Mouse (Mus musculus) neural tube, embryonic 14.5 days (tissue): ENCODE results near the gene Ino80b. TPM values are rescaled to one million over a fixed set of nuclear protein-coding genes. Genes with fewer than 3 reads are reported as not detected.

ENCODE experiments used
- ATAC-seq: fragments of 200-750 bp; cut with Nextera tagmentation; 2 replicates; pipeline ENCODE4 v1.8.0; 2017; ENCODE audit warnings: low read depth, mild to moderate bottlenecking, moderate TSS enrichment, moderate library complexity
- H3K27ac ChIP-seq: fragments of 300-500 bp; sonication (generic); 2 replicates; pipeline ENCODE4 v1.5.1; 2014; ENCODE audit warnings: low read depth, mild to moderate bottlenecking, control low read depth, low read length, moderate library complexity, mixed read lengths
- H3K27me3 ChIP-seq: fragments of 300-500 bp; sonication (generic); 2 replicates; pipeline ENCODE4 v1.6.1; 2014; ENCODE audit warnings: low read length; ENCODE audit not compliant: control insufficient read depth, insufficient read depth
- H3K36me3 ChIP-seq: fragments of 300-500 bp; sonication (generic); 2 replicates; pipeline ENCODE4 v1.6.1; 2014; ENCODE audit warnings: low read length, mixed read lengths; ENCODE audit not compliant: control insufficient read depth, insufficient read depth
- H3K4me1 ChIP-seq: fragments of 300-500 bp; sonication (generic); 2 replicates; pipeline ENCODE4 v1.6.1; 2014; ENCODE audit warnings: low read length; ENCODE audit not compliant: control insufficient read depth, insufficient read depth
- H3K4me2 ChIP-seq: fragments of 300-500 bp; sonication (generic); 2 replicates; pipeline ENCODE4 v1.6.1; 2014; ENCODE audit warnings: mild to moderate bottlenecking, low read depth, low read length, control low read depth
- H3K4me3 ChIP-seq: fragments of 300-500 bp; sonication (generic); 2 replicates; pipeline ENCODE4 v1.5.1; 2014; ENCODE audit warnings: low read depth, low read length, control low read depth, mixed read lengths
- H3K9ac ChIP-seq: fragments of 300-500 bp; sonication (generic); replicated peaks from 2 replicates; pipeline ENCODE4 v1.6.1; 2014; ENCODE audit warnings: low read depth, mild to moderate bottlenecking, control low read depth, low read length, mixed read lengths
- H3K9me3 ChIP-seq: fragments of 300-500 bp; sonication (generic); 2 replicates; pipeline ENCODE4 v1.6.1; 2016; ENCODE audit warnings: low read length; ENCODE audit not compliant: control insufficient read depth
- WGBS: fragments of 180-500 bp; shearing (Covaris S2); extraction: QIAGEN DNeasy Blood & Tissue Kit; methylation state at CpG from one replicate; pipeline ENCODE4 v1.1.7; 2014; 5-methylcytosine and 5-hydroxymethylcytosine counted together
- polyA plus RNA-seq: library from polyadenylated mRNA; unstranded; fragments of >200 nt; fragmentation: Nextera tagmentation; extraction: Ambion mirVana; gene quantifications from 2 replicates; pipeline ENCODE4 v1.2.1, GENCODE M21; 2014

Ino80b gene
- polyA plus RNA-seq, 1 experiment from 2014 or later: 13.5 TPM

GRCm38 (mm10) chr6:83147280-83147679, 22.0 kb upstream of the Ino80b start:
- Histone ChIP-seq H3K9ac (no peak overlapping the region), H3K9me3 (no peaks in the 10 kb centered on the region), H3K27ac (no peak overlapping the region), H3K4me1 (peaks cover 3% of the 10 kb centered on the region), H3K36me3 (no peaks in the 10 kb centered on the region), H3K4me2 (no peak overlapping the region), H3K4me3 (no peak overlapping the region), H3K27me3 (no peaks in the 10 kb centered on the region)
- 54% methylated on average over 7 of the region's 7 CpGs for WGBS
- no peak for ATAC-seq

GRCm38 (mm10) chr6:83145805-83146204, 20.6 kb upstream of the Ino80b start:
- H3K9me3 ChIP-seq: no peaks in the 10 kb centered on the region
- H3K9ac ChIP-seq: no peak overlapping the region
- H3K36me3 ChIP-seq: no peaks in the 10 kb centered on the region
- ATAC-seq: no peak
- H3K27me3 ChIP-seq: no peaks in the 10 kb centered on the region
- no peak overlapping the region for H3K4me3 ChIP-seq
- H3K4me2 ChIP-seq: no peak overlapping the region
- WGBS: 72% methylated on average over 9 of the region's 9 CpGs
- peaks cover 9% of the 10 kb centered on the region for H3K4me1 ChIP-seq
- H3K27ac ChIP-seq: no peak overlapping the region

GRCm38 (mm10) chr6:83145209-83145608, 20.0 kb upstream of the Ino80b start:
- Histone ChIP-seq H3K4me1 (peaks cover 9% of the 10 kb centered on the region), H3K36me3 (no peaks in the 10 kb centered on the region), H3K9ac (no peak overlapping the region), H3K9me3 (no peaks in the 10 kb centered on the region), H3K4me2 (no peak overlapping the region), H3K4me3 (no peak overlapping the region), H3K27me3 (no peaks in the 10 kb centered on the region), H3K27ac (no peak overlapping the region)
- no peak for ATAC-seq
- 78% methylated on average over 2 of the region's 2 CpGs for WGBS

DNA sequence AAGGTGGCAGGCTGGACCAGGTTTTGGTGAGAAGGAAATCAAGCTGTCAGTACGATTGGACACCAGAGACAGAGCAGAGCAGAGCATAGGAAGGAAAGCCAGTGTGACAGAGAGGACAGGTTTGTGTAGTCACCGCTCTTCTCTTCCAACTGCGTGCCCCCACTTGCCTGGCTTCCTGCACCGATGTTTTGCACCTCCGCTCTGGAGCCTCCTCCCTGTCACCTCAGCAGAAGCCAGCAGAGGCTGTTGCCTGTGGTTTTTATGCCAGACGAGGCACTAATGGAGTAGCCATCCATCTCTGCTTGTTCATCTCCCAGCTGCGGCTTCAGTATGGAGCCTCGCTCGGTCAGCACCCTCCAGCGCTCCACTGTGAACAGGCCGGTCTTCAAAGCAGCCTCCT, 17.7 kb upstream of the Ino80b start:
- Histone ChIP-seq H3K27ac (no peak overlapping the region), H3K4me1 (peaks cover 9% of the 10 kb centered on the region), H3K9me3 (no peaks in the 10 kb centered on the region), H3K27me3 (no peaks in the 10 kb centered on the region), H3K36me3 (no peaks in the 10 kb centered on the region), H3K4me2 (peak overlapping the region; percentile 78; the same call in 1 of the 2 replicates), H3K9ac (no peak overlapping the region), H3K4me3 (no peak overlapping the region)
- ATAC-seq: peak; percentile 39; the same call in 1 of the 2 replicates
- 39% methylated on average over 11 of the region's 11 CpGs for WGBS

DNA sequence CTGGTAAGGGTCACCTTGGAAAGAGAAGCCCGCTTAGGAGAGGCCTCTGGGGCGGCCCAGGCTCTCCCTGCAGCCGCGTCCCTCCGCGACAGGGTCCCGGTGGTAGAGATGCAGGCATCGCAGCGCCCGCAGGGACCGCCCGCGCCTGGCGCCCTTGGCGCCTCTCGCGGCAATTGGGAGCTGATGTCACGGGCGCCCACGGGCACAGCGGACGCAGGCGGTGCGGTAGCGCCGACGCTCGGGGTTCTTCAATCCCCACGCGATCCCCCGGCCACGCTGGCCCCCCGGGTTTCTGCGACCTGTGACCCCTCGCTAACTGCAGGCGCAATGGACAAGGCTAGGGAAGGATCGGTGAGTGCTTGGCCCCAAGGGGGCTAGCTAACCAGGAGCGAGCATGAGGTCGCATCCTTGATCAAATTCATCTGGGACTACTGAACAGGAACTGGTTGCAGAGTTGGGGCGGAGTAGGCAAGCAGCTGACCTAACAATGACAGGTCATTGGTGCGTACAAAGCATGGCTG, 17.0 kb upstream of the Ino80b start:
- Histone ChIP-seq H3K9me3 (no peaks in the 10 kb centered on the region), H3K4me3 (peak overlapping the region; percentile 33), H3K4me1 (peaks cover 9% of the 10 kb centered on the region), H3K4me2 (peak overlapping the region; percentile 78), H3K9ac (peak overlapping the region; percentile 55), H3K27ac (0 out of 2 replicates have a peak overlapping the region, but pooled peaks have one; percentile 28), H3K36me3 (no peaks in the 10 kb centered on the region), H3K27me3 (no peaks in the 10 kb centered on the region)
- 5% methylated on average over 41 of the region's 41 CpGs for WGBS
- ATAC-seq: 0 out of 2 replicates have a peak, but pooled peaks have one; percentile 7

GRCm38 (mm10) chr6:83141636-83142035, 16.4 kb upstream of the Ino80b start:
- no peak for ATAC-seq
- H3K9me3 ChIP-seq: no peaks in the 10 kb centered on the region
- H3K4me3 ChIP-seq: peak overlapping the region; percentile 33; the same call in 1 of the 2 replicates
- peak overlapping the region; percentile 78 for H3K4me2 ChIP-seq
- WGBS: 46% methylated on average over 4 of the region's 4 CpGs
- no peak overlapping the region for H3K27ac ChIP-seq
- H3K4me1 ChIP-seq: peaks cover 9% of the 10 kb centered on the region
- no peaks in the 10 kb centered on the region for H3K36me3 ChIP-seq
- no peak overlapping the region for H3K9ac ChIP-seq
- no peaks in the 10 kb centered on the region for H3K27me3 ChIP-seq

DNA sequence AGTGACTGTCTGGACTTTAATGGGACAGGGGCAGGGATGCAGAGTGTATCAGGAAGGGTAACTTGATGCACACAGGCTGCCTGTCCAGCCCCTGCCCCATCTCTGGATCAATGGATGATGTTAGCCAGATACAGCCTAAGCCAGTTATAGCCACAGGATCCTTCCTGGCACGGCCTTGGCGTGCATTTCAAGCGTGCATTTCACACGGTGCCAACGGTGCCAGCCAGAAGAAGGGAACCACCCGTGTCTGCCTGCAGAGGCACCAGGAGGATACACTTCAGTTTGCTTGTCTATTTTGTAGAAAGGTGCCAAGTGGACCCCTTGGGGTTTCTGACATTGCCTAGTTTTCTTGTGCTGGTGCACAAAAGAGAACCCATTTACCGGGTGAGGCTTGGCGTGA, 14.8 kb upstream of the Ino80b start:
- no peaks in the 10 kb centered on the region for H3K36me3 ChIP-seq
- no peaks in the 10 kb centered on the region for H3K27me3 ChIP-seq
- ATAC-seq: no peak
- H3K27ac ChIP-seq: no peak overlapping the region
- H3K9ac ChIP-seq: no peak overlapping the region
- 84% methylated on average over 8 of the region's 8 CpGs for WGBS
- no peak overlapping the region for H3K4me2 ChIP-seq
- no peaks in the 10 kb centered on the region for H3K9me3 ChIP-seq
- H3K4me3 ChIP-seq: no peak overlapping the region
- H3K4me1 ChIP-seq: peaks cover 14% of the 10 kb centered on the region

- WGBS: 3% methylated on average over 11 of the region's 11 CpGs
Measured at GRCm38 (mm10) chr6:83138056-83138455, 12.8 kb upstream of the Ino80b start.

DNA sequence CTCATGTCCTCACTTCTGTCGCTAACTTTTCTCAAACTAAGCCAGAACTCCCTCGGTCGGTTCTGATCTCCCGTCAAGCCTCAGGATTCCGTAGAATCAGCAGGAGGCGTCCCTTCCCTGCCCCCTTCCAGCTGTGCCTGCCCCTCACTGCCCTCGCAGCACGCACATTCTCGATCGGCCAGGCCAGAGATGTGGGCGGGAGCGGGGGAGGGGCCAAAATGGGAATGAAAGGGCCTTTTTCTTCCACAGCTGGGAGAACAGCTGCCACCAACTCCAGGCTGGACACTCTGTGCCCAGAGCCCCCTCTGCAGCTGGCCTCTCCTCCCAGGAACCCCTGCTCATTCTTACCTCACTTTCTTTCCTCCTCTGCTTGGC, 12.3 kb upstream of the Ino80b start:
- Histone ChIP-seq H3K9ac (peak overlapping the region; percentile 58), H3K27me3 (no peaks in the 10 kb centered on the region), H3K4me2 (peak overlapping the region; percentile 50), H3K4me3 (peak overlapping the region; percentile 29), H3K27ac (peak overlapping the region; percentile 85), H3K36me3 (no peaks in the 10 kb centered on the region), H3K9me3 (no peaks in the 10 kb centered on the region), H3K4me1 (peaks cover 14% of the 10 kb centered on the region)
- 4% methylated on average over 12 of the region's 12 CpGs for WGBS
- ATAC-seq: peak; percentile 54

More at GRCm38 (mm10) chr6:83138056-83138455, 12.8 kb upstream of the Ino80b start:
- Histone ChIP-seq H3K27ac (peak overlapping the region; percentile 24; the same call in 1 of the 2 replicates), H3K4me3 (peak overlapping the region; percentile 29), H3K9ac (0 out of 2 replicates have a peak overlapping the region, but pooled peaks have one; percentile 58), H3K36me3 (no peaks in the 10 kb centered on the region), H3K9me3 (no peaks in the 10 kb centered on the region), H3K4me2 (peak overlapping the region; percentile 50), H3K27me3 (no peaks in the 10 kb centered on the region), H3K4me1 (peaks cover 14% of the 10 kb centered on the region)
- peak; percentile 16; the same call in 1 of the 2 replicates for ATAC-seq
